Mouse (Mus musculus) megakaryocyte, embryonic 14.5 days (primary cell): ENCODE results near the gene Creb5.

Experiments
- FLI1 ChIP-seq: IDR thresholded peaks from 2 replicates; pipeline ENCODE4 v1.6.1; 2012; ENCODE audit warnings: low read length, inconsistent platforms, mixed read lengths
- GATA1 ChIP-seq: IDR thresholded peaks from 3 replicates; pipeline ENCODE4 v1.6.1; 2012; ENCODE audit warnings: mixed read lengths, low read length, inconsistent platforms, borderline replicate concordance

DNA sequence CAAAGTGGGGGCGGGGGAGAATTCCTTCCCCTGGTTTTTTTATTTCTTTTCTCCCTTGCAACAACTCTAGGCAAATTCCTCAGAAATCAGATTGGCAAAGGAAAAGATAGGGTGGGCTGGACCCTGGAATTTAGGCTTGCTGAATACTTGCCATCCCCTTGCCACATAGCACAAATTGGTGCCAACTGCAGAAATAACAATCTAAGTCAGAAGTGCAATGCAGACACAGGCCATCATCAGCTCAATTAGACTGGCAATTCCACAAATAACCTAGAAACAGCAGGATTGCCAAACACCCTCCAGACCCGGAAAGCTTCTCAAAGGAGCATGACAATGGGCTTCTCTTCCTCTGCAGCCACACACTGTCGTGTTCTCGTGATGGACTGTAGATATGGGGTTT is 15.4 kb upstream of the Creb5 start:
- TF ChIP-seq GATA1, result no peak
- no peak for TF ChIP-seq FLI1
